Mouse (Mus musculus) limb, embryonic 10.5 days (tissue): ENCODE measurements around the gene Nt5dc2. TPM values are rescaled to one million over a fixed set of nuclear protein-coding genes. Genes with fewer than 3 reads are reported as not detected.

Experiments
- DNase-seq: peaks from one replicate; pipeline ENCODE4 v3.0.0-alpha.2; 2017; ENCODE audit warnings: low spot score
- H3K27ac ChIP-seq: fragments of 300-500 bp; sonication (generic); 2 replicates; pipeline ENCODE4 v1.5.1; 2016; ENCODE audit warnings: mild to moderate bottlenecking
- H3K27me3 ChIP-seq: fragments of 300-500 bp; sonication (generic); 2 replicates; pipeline ENCODE4 v1.6.1; 2016; ENCODE audit warnings: low read depth, mild to moderate bottlenecking; ENCODE audit not compliant: poor library complexity, severe bottlenecking
- H3K36me3 ChIP-seq: fragments of 300-500 bp; sonication (generic); 2 replicates; pipeline ENCODE4 v1.6.1; 2016; ENCODE audit warnings: mild to moderate bottlenecking, moderate library complexity
- H3K4me1 ChIP-seq: fragments of 300-500 bp; sonication (generic); 2 replicates; pipeline ENCODE4 v1.6.1; 2016
- H3K4me3 ChIP-seq: fragments of 300-500 bp; sonication (generic); 2 replicates; pipeline ENCODE4 v1.5.1; 2016; ENCODE audit warnings: mild to moderate bottlenecking, moderate library complexity
- H3K9me3 ChIP-seq: fragments of 300-500 bp; sonication (generic); replicated peaks from 2 replicates; pipeline ENCODE4 v1.6.1; 2016; ENCODE audit warnings: mild to moderate bottlenecking
- WGBS: fragments of 180-500 bp; shearing (Covaris S2); methylation state at CpG from one replicate; pipeline ENCODE4 v1.1.7; 2016; 5-methylcytosine and 5-hydroxymethylcytosine counted together
- polyA plus RNA-seq: library from polyadenylated mRNA; unstranded; fragments of >200 nt; fragmentation: Nextera tagmentation; extraction: Ambion mirVana; gene quantifications from 2 replicates; pipeline ENCODE4 v1.2.1, GENCODE M21; 2016

The Nt5dc2 gene
- polyA plus RNA-seq, 1 experiment from 2014 or later: 638 TPM

GRCm38 (mm10) chr14:31165458-31165857, 34.6 kb downstream of the Nt5dc2 start:
- no peak for DNase-seq
- Histone ChIP-seq H3K4me3 (no peak overlapping the region), H3K9me3 (no peaks in the 10 kb centered on the region), H3K27ac (no peak overlapping the region), H3K27me3 (no peaks in the 10 kb centered on the region), H3K36me3 (peaks cover 14% of the 10 kb centered on the region), H3K4me1 (peaks cover 20% of the 10 kb centered on the region)
- 69% methylated on average over 7 of the region's 7 CpGs for WGBS

GRCm38 (mm10) chr14:31165991-31166630, 35.3 kb downstream of the Nt5dc2 start:
- 0 out of 2 replicates have a peak overlapping the region, but pooled peaks have one; percentile 27 for H3K4me3 ChIP-seq
- H3K36me3 ChIP-seq: peaks cover 20% of the 10 kb centered on the region
- no peaks in the 10 kb centered on the region for H3K9me3 ChIP-seq
- WGBS: 49% methylated on average over 10 of the region's 10 CpGs
- no peak for DNase-seq
- H3K4me1 ChIP-seq: peaks cover 19% of the 10 kb centered on the region
- 0 out of 2 replicates have a peak overlapping the region, but pooled peaks have one; percentile 27 for H3K27ac ChIP-seq
- H3K27me3 ChIP-seq: no peaks in the 10 kb centered on the region

GRCm38 (mm10) chr14:31166827-31167226, 36.0 kb downstream of the Nt5dc2 start:
- Histone ChIP-seq H3K4me1 (peaks cover 19% of the 10 kb centered on the region), H3K9me3 (no peaks in the 10 kb centered on the region), H3K27me3 (no peaks in the 10 kb centered on the region), H3K27ac (0 out of 2 replicates have a peak overlapping the region, but pooled peaks have one; percentile 27), H3K36me3 (peaks cover 28% of the 10 kb centered on the region), H3K4me3 (peak overlapping the region; percentile 27)
- 74% methylated on average over 9 of the region's 9 CpGs for whole genome bisulfite sequencing
- no peak for DNase-seq

- Histone ChIP-seq H3K27me3 (no peaks in the 10 kb centered on the region), H3K4me1 (peaks cover 19% of the 10 kb centered on the region), H3K9me3 (no peaks in the 10 kb centered on the region), H3K36me3 (peaks cover 40% of the 10 kb centered on the region), H3K4me3 (peak within 1 kb of the TSS; percentile 27), H3K27ac (peak within 1 kb of the TSS; percentile 50; the same call in 1 of the 2 replicates)
- 55% methylated on average over 10 of the region's 10 CpGs for WGBS
- DNase-seq: no peak
These were observed 37.6 kb downstream of the Nt5dc2 start, which contains the start of gene Stab1 for GRCm38 (mm10) chr14:31168425-31168824. TSS of gene Stab1 (minus strand) at chr14:31168641.

- Histone ChIP-seq H3K27me3 (no peaks in the 10 kb centered on the region), H3K4me1 (peaks cover 19% of the 10 kb centered on the region), H3K9me3 (no peaks in the 10 kb centered on the region), H3K4me3 (no peak overlapping the region), H3K27ac (no peak overlapping the region), H3K36me3 (peaks cover 51% of the 10 kb centered on the region)
- WGBS: 83% methylated on average over 6 of the region's 6 CpGs
- no peak for DNase-seq
These were observed 38.7 kb downstream of the Nt5dc2 start for GRCm38 (mm10) chr14:31169508-31169907.

GRCm38 (mm10) chr14:31170963-31171362, 40.1 kb downstream of the Nt5dc2 start:
- no peak overlapping the region for H3K4me3 ChIP-seq
- no peaks in the 10 kb centered on the region for H3K9me3 ChIP-seq
- WGBS: 88% methylated on average over 13 of the region's 13 CpGs
- DNase-seq: no peak
- peaks cover 15% of the 10 kb centered on the region for H3K4me1 ChIP-seq
- no peak overlapping the region for H3K27ac ChIP-seq
- H3K36me3 ChIP-seq: peaks cover 65% of the 10 kb centered on the region
- no peaks in the 10 kb centered on the region for H3K27me3 ChIP-seq

- Histone ChIP-seq H3K36me3 (peaks cover 69% of the 10 kb centered on the region), H3K4me3 (no peak overlapping the region), H3K4me1 (peaks cover 11% of the 10 kb centered on the region), H3K27ac (no peak overlapping the region), H3K27me3 (no peaks in the 10 kb centered on the region), H3K9me3 (no peaks in the 10 kb centered on the region)
- WGBS: 93% methylated on average over 11 of the region's 11 CpGs
- DNase-seq: no peak
These were observed 40.5 kb downstream of the Nt5dc2 start for GRCm38 (mm10) chr14:31171386-31171785.

- whole genome bisulfite sequencing: 97% methylated on average over 15 of the region's 15 CpGs
- Histone ChIP-seq H3K4me1 (peaks cover 9% of the 10 kb centered on the region; the same call in 1 of the 2 replicates), H3K9me3 (no peaks in the 10 kb centered on the region), H3K4me3 (no peak overlapping the region), H3K27me3 (no peaks in the 10 kb centered on the region), H3K27ac (no peak overlapping the region), H3K36me3 (peaks cover 74% of the 10 kb centered on the region)
- no peak for DNase-seq
These were observed 41.0 kb downstream of the Nt5dc2 start for GRCm38 (mm10) chr14:31171821-31172220.

- peaks cover 85% of the 10 kb centered on the region for H3K36me3 ChIP-seq
- 89% methylated on average over 18 of the region's 18 CpGs for WGBS
These were observed 42.1 kb downstream of the Nt5dc2 start for GRCm38 (mm10) chr14:31172781-31173455.

GRCm38 (mm10) chr14:31173537-31173936, 42.7 kb downstream of the Nt5dc2 start:
- H3K27ac ChIP-seq: no peak overlapping the region
- no peaks in the 10 kb centered on the region for H3K9me3 ChIP-seq
- no peak for DNase-seq
- H3K27me3 ChIP-seq: no peaks in the 10 kb centered on the region
- no peak overlapping the region for H3K4me3 ChIP-seq
- 87% methylated on average over 7 of the region's 7 CpGs for WGBS
- peaks cover 91% of the 10 kb centered on the region for H3K36me3 ChIP-seq
- H3K4me1 ChIP-seq: peaks cover 5% of the 10 kb centered on the region; the same call in 1 of the 2 replicates

More at GRCm38 (mm10) chr14:31172781-31173455, 42.1 kb downstream of the Nt5dc2 start:
- H3K4me1 ChIP-seq: peaks cover 9% of the 10 kb centered on the region; the same call in 1 of the 2 replicates
- no peak for DNase-seq
- H3K9me3 ChIP-seq: no peaks in the 10 kb centered on the region
- no peak overlapping the region for H3K27ac ChIP-seq
- no peaks in the 10 kb centered on the region for H3K27me3 ChIP-seq
- no peak overlapping the region for H3K4me3 ChIP-seq

- Histone ChIP-seq H3K9me3 (no peaks in the 10 kb centered on the region), H3K4me1 (no peaks in the 10 kb centered on the region), H3K27ac (no peak overlapping the region), H3K4me3 (no peak overlapping the region), H3K36me3 (peaks cover 100% of the 10 kb centered on the region), H3K27me3 (no peaks in the 10 kb centered on the region)
- DNase-seq: no peak
- 91% methylated on average over 16 of the region's 16 CpGs for WGBS
These were observed 46.4 kb downstream of the Nt5dc2 start for GRCm38 (mm10) chr14:31177287-31177686.

GRCm38 (mm10) chr14:31177715-31178114, 46.9 kb downstream of the Nt5dc2 start:
- 93% methylated on average over 5 of the region's 5 CpGs for WGBS
- H3K9me3 ChIP-seq: no peaks in the 10 kb centered on the region
- H3K36me3 ChIP-seq: peaks cover 100% of the 10 kb centered on the region
- H3K27me3 ChIP-seq: no peaks in the 10 kb centered on the region
- H3K27ac ChIP-seq: no peak overlapping the region
- no peaks in the 10 kb centered on the region for H3K4me1 ChIP-seq
- H3K4me3 ChIP-seq: no peak overlapping the region
- DNase-seq: no peak

- no peaks in the 10 kb centered on the region for H3K9me3 ChIP-seq
- H3K4me1 ChIP-seq: no peaks in the 10 kb centered on the region
- H3K27me3 ChIP-seq: no peaks in the 10 kb centered on the region
- H3K4me3 ChIP-seq: no peak overlapping the region
- peaks cover 100% of the 10 kb centered on the region for H3K36me3 ChIP-seq
- H3K27ac ChIP-seq: no peak overlapping the region
- WGBS: 94% methylated on average over 12 of the region's 12 CpGs
- no peak for DNase-seq
These were observed 49.0 kb downstream of the Nt5dc2 start for GRCm38 (mm10) chr14:31179677-31180365.
